Mouse (Mus musculus) E14TG2a.4 (cell line): ENCODE results near the gene Bmp8a.

Experiments
- CTCF ChIP-seq: conservative IDR thresholded peaks from 2 replicates; pipeline ENCODE4 v1.5.1; 2014; ENCODE audit warnings: low read length
- NANOG ChIP-seq: IDR thresholded peaks from 2 replicates; pipeline ENCODE4 v1.6.1; 2014; ENCODE audit warnings: borderline replicate concordance, low read length, mixed read lengths
- POU5F1 ChIP-seq: IDR thresholded peaks from 2 replicates; pipeline ENCODE4 v1.6.1; 2014; ENCODE audit warnings: low read length, borderline replicate concordance

DNA sequence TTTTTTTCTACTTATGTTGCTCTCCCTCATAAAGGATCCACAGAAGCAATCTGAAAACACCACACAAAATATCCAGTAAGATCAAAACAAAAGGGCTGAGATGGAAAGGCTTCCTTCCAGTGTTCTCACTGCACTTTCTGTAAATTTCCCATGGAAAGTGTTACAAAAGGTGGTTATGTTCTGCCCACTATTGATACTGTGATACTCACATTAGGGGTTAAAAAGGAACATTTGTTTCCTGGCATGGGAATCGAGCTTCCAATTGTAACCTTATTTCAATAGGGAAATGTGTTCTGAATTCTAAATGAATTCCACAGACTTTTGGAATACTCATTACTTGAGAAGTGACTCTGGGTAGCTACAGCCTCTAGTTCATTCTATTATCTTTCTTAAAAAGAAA lies 42.0 kb upstream of the Bmp8a start:
- no peak for TF ChIP-seq CTCF
- no peak for TF ChIP-seq NANOG
- no peak for TF ChIP-seq POU5F1
